Mouse (Mus musculus) natural killer cell, adult 2 months (primary cell): ENCODE measurements around the gene Akain1.
A peak's percentile ranks its signal among the peaks of the same experiment; 100 is the strongest.

ENCODE experiments used
- DNase-seq, 2 experiments: peaks; one replicate each; pipeline ENCODE4 v3.0.0; 2022; ENCODE audit warnings: low spot score in 2 of 2

Akain1 gene

GRCm38 (mm10) chr17:69438990-69439491 is at the start of gene Akain1:
Akain1 (plus strand) TSS chr17:69439326.
- peak; percentile 14 to 34 for DNase-seq

- DNase-seq, result peak in 1 of 2 experiments; percentile 27
Observed at GRCm38 (mm10) chr17:69396147-69397033, 42.7 kb upstream of the Akain1 start.

GRCm38 (mm10) chr17:69397163-69397562 is 42.0 kb upstream of the Akain1 start:
- DNase-seq, result no peak

GRCm38 (mm10) chr17:69398092-69398491 is 41.0 kb upstream of the Akain1 start:
- DNase-seq, result no peak

- peak; percentile 35 to 39 for DNase-seq
Observed at GRCm38 (mm10) chr17:69401146-69401545, 38.0 kb upstream of the Akain1 start.

GRCm38 (mm10) chr17:69416163-69416562 is 23.0 kb upstream of the Akain1 start:
- DNase-seq, result no peak

GRCm38 (mm10) chr17:69416920-69417661 is 22.0 kb upstream of the Akain1 start:
- peak; percentile 91 for DNase-seq

- no peak for DNase-seq
Observed at GRCm38 (mm10) chr17:69417724-69418373, 21.3 kb upstream of the Akain1 start.

GRCm38 (mm10) chr17:69421592-69421991 is 17.5 kb upstream of the Akain1 start:
- DNase-seq, result no peak

GRCm38 (mm10) chr17:69437836-69438235 is 1.3 kb upstream of the Akain1 start:
- DNase-seq, result no peak

GRCm38 (mm10) chr17:69438486-69438885 is 640 bp upstream of the Akain1 start:
- DNase-seq, result no peak

GRCm38 (mm10) chr17:69439571-69440480 is 700 bp downstream of the Akain1 start:
- DNase-seq, result no peak

- no peak for DNase-seq
Observed at GRCm38 (mm10) chr17:69441041-69441440, 1.9 kb downstream of the Akain1 start.

- DNase-seq, result no peak
Observed at GRCm38 (mm10) chr17:69448679-69449078, 9.6 kb downstream of the Akain1 start.

GRCm38 (mm10) chr17:69461680-69462079 is 22.6 kb downstream of the Akain1 start:
- no peak for DNase-seq

- no peak for DNase-seq
Observed at GRCm38 (mm10) chr17:69463037-69463436, 23.9 kb downstream of the Akain1 start.

- no peak for DNase-seq
Observed at GRCm38 (mm10) chr17:69471171-69471570, 32.0 kb downstream of the Akain1 start.

- no peak for DNase-seq
Observed at GRCm38 (mm10) chr17:69472401-69472800, 33.3 kb downstream of the Akain1 start.

- DNase-seq, result no peak
Observed at GRCm38 (mm10) chr17:69474084-69474483, 35.0 kb downstream of the Akain1 start.

GRCm38 (mm10) chr17:69475423-69475822 is 36.3 kb downstream of the Akain1 start:
- peak; percentile 2 to 30 for DNase-seq

GRCm38 (mm10) chr17:69477526-69477925 is 38.4 kb downstream of the Akain1 start:
- no peak for DNase-seq
